Mouse (Mus musculus) embryonic fibroblast, embryonic 13.5 days (primary cell): ENCODE data around the gene Ldlrad3. TPM values are rescaled to one million over a fixed set of nuclear protein-coding genes. Genes with fewer than 3 reads are reported as not detected.

Source experiments
- H3K27ac ChIP-seq: 2 replicates; pipeline ENCODE4 v1.5.1; 2012; ENCODE audit warnings: low read length, control low read depth, inconsistent platforms; ENCODE audit not compliant: insufficient read depth
- H3K4me1 ChIP-seq: 2 replicates; pipeline ENCODE4 v1.6.1; 2011; ENCODE audit warnings: low read length; ENCODE audit not compliant: control insufficient read depth, insufficient read depth
- H3K4me3 ChIP-seq: 2 replicates; pipeline ENCODE4 v1.5.1; 2011; ENCODE audit warnings: mild to moderate bottlenecking, control low read depth, low read length; ENCODE audit not compliant: insufficient read depth
- CTCF ChIP-seq: IDR thresholded peaks from 2 replicates; pipeline ENCODE4 v1.5.1; 2011; ENCODE audit warnings: mild to moderate bottlenecking, control low read depth, low read length, moderate library complexity, borderline replicate concordance; ENCODE audit not compliant: insufficient read depth
- POLR2A ChIP-seq: IDR thresholded peaks from 2 replicates; pipeline ENCODE4 v1.6.1; 2011; ENCODE audit warnings: low read depth, mild to moderate bottlenecking, control low read depth, low read length, moderate library complexity
- polyA plus RNA-seq: library from polyadenylated mRNA; stranded (reverse); fragments of >200 nt; gene quantifications from 2 replicates; pipeline ENCODE4 v1.2.4, GENCODE M21; 2011; ENCODE audit warnings: low read depth; ENCODE audit not compliant: missing spikeins, insufficient read length

Gene Ldlrad3
- polyA plus RNA-seq, 1 experiment, result 19.6 TPM

DNA sequence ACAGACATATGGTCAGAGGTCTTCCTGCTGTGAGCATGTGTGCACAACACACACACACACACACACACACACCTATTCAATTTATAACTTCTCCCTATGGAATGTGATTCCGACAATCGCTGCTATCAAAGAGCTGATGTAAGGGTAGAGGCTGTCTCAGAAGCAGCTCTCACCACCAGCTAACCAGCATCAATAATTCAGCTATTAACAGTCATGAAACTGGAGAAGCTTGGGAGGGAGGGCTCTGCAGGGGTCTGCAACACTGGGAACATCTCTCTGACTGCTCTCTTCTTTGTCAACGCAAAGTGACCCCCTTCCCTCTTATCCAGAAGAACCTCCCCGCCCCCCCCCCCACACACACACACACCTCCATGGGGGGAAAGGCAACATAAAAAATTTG, 38.6 kb downstream of the Ldlrad3 start:
- H3K4me1 ChIP-seq, result no peaks in the 10 kb centered on the region
- H3K4me3 ChIP-seq, result no peak overlapping the region
- H3K27ac ChIP-seq, result no peak overlapping the region
- TF ChIP-seq POLR2A (no peak), CTCF (no peak)

DNA sequence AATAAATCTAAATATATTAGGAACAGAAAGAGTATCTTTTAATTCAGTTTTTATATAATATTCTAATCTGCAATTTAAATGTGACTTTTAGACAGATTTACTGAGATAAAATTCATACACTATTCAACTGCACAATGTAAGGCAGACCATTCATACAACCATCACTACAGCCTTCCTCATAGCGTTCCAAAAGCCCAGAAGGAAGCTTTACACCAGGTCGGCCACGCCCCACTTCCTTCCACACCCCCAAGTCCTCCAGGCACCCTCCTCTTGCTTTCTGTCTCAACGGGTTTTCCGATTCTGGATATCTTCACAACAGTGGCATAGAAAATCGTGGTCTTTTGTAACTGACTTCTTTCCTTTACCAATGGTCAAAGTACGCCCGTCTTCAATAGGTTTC, 39.8 kb downstream of the Ldlrad3 start:
- Histone ChIP-seq H3K4me1 (no peaks in the 10 kb centered on the region), H3K4me3 (no peak overlapping the region), H3K27ac (no peak overlapping the region)
- TF ChIP-seq POLR2A (no peak), CTCF (no peak)

DNA sequence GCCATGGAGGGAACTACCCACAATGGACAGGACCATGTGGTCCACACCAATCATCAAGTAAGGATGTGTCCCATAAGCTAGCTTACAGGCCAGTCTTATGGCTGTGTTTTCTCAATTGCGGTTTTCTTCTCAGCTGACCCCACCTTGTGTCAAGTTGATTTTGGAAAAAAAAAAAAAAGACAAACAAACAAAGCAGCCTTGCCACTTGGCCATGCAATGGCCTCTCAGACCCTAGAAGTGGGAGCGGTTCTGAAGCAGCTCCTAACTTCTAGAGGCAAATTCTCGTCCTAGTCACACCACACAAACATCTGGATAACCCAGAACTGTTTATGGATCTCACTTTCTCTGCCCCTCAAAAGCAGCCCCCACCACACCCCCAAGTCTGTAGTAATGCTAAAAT, 41.1 kb downstream of the Ldlrad3 start:
- H3K27ac ChIP-seq, result no peak overlapping the region
- H3K4me1 ChIP-seq, result no peaks in the 10 kb centered on the region
- no peak overlapping the region for H3K4me3 ChIP-seq
- TF ChIP-seq CTCF (no peak), POLR2A (no peak)

DNA sequence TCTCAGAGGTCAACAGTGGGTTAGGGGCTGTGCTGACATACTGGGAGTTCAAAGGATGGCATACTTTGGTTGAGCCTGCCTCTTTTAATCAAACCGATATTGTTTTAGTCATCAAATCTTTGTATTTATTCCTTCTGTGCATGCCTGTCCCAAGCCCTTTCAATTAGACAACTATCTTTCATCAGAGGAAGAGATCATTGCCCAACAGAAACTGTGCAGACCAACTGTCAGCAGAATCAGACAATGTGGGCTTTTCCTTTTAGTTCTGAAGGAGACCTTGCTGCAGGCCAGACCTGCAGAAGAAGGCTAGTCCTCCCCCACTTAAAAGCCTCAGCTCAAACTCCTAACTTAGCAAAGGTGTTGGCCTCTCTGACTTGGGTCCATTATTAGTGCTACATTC, 41.9 kb downstream of the Ldlrad3 start:
- Histone ChIP-seq H3K4me1 (no peaks in the 10 kb centered on the region), H3K4me3 (no peak overlapping the region), H3K27ac (no peak overlapping the region)
- no peak for TF ChIP-seq POLR2A
- no peak for TF ChIP-seq CTCF

DNA sequence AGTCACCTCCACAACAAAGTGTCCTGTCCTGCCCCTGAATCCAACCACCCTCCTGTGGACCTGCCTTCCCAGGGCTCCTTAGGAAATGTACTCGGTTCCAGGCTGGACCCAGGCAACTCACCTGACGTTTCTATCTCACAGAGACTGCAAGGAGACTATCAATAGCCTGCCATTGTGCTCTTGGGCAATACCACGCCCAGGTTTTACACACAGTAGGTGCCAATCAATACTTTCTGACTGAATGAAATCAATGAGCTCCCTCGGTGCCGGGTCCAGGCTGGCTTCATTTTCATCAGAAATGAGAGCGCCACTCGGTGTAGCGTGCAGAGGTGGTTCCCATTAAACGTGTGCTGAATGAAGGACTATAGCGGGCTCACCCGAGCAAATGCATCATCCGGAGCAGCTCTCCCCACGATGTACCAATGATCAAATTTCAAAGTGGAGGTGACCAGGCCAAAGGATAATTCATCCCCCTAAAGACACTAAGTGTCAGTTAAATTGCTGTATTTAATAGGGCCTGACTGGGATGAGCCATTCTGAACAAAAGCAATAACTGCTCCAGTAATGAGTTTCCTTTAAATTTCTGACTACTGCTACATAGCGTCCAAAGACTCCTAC, 43.4 kb downstream of the Ldlrad3 start:
- Histone ChIP-seq H3K4me3 (no peak overlapping the region), H3K27ac (no peak overlapping the region), H3K4me1 (no peaks in the 10 kb centered on the region)
- no peak for TF ChIP-seq CTCF
- no peak for TF ChIP-seq POLR2A

- H3K4me3 ChIP-seq, result no peak overlapping the region
- H3K27ac ChIP-seq, result no peak overlapping the region
- H3K4me1 ChIP-seq, result no peaks in the 10 kb centered on the region
- TF ChIP-seq POLR2A (no peak), CTCF (no peak)
Measured at GRCm38 (mm10) chr2:102142197-102142623, 44.0 kb downstream of the Ldlrad3 start.

DNA sequence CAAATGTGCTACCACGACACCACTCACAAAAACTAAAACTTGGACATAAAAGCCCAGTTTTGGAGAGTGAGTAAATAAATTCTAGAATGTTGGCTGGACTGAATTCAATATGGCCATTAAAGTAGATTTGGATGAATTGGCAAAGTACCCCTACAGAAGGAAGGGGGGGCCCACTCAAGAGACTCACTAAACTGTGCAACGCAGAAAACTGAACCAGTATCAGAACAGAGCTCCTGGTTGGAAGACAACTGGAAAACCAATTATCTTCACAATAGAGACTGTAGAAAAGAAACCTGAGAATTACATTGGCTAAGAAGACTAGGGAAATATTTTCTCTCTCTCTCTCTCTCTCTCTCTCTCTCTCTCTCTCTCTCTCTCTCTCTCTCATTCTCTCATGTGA, 45.0 kb downstream of the Ldlrad3 start:
- no peak for TF ChIP-seq POLR2A
- TF ChIP-seq CTCF, result no peak
- Histone ChIP-seq H3K4me1 (no peaks in the 10 kb centered on the region), H3K4me3 (no peak overlapping the region), H3K27ac (no peak overlapping the region)

GRCm38 (mm10) chr2:102137922-102138321, 48.3 kb downstream of the Ldlrad3 start:
- no peak overlapping the region for H3K4me3 ChIP-seq
- TF ChIP-seq CTCF (no peak), POLR2A (no peak)
- H3K27ac ChIP-seq, result no peak overlapping the region
- no peaks in the 10 kb centered on the region for H3K4me1 ChIP-seq

GRCm38 (mm10) chr2:102136184-102136583, 50.0 kb downstream of the Ldlrad3 start:
- no peak overlapping the region for H3K4me3 ChIP-seq
- TF ChIP-seq POLR2A, result no peak
- TF ChIP-seq CTCF, result no peak
- no peak overlapping the region for H3K27ac ChIP-seq
- no peaks in the 10 kb centered on the region for H3K4me1 ChIP-seq

GRCm38 (mm10) chr2:102134510-102135262, 51.5 kb downstream of the Ldlrad3 start:
- H3K27ac ChIP-seq, result no peak overlapping the region
- TF ChIP-seq POLR2A (no peak), CTCF (no peak)
- H3K4me1 ChIP-seq, result no peaks in the 10 kb centered on the region
- H3K4me3 ChIP-seq, result no peak overlapping the region
